In the genomic region with DNA sequence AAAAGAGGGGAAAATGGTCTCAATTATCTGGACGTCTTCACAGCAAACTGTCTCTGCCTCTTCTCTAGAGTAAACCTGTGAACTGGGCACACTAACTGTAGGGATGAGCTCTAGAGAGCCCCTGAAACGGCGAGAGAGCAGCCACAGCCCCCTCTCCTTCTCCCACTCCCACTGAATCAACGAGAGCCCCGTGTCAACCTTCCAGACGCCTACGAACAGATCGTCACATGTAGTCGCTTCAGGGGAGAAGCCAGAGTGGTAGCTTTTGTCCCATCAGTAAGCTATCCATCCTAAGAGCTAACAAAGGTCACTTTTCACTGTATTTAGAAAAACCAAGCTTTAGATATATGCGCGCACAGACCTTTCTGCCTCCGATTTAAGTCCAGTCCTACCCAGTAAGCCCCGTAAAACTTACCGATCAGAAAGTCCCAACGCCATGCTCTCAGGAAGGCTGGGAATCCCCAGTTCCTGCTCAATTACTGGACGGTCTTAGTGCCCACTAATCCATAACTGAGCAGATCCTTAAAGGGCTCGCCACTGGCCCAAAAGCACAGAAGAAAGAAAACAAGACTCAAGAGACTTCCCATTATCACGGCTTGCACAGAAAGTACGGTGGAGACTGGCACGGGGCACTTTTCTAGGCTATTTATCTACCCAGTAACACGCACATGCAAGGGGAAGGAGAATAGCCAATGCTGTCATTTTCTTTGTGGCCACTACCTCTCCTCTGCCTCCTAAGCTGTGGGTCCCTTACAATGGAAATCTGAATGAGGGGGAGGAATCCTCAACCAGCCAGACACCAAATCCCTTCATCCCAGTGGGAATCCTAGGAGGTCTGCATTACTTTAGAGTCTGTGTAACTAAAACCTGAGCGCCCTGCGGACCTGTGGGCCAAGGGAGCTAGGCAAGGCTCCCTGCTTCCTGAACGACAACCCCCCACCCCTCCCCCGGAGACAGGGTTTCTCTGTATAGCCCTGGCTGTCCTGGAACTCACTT, we compare ENCODE assay signal across 8 mouse cellular contexts. TPM values are rescaled to one million over a fixed set of nuclear protein-coding genes. Genes with fewer than 3 reads are reported as not detected.
DNase-seq lines count a peak whose midpoint lies in the region; ATAC-seq and TF ChIP-seq lines count a peak whose summit lies in the region.
"Had no signal": no experiment of that assay in that cellular context is flagged by ENCODE, and none has a peak within 500 bp of the region (broad histone marks: within the 10 kb centered on the region; RNA-seq: fewer than 3 reads in every experiment).

No protein-coding gene starts in this region.

- no peaks in the 10 kb centered on the region for H3K27me3 ChIP-seq in kidney, embryonic 16.5 days (ENCODE audit: insufficient read depth, low read length)
- no peaks in the 10 kb centered on the region for H3K27me3 ChIP-seq in embryonic facial prominence, embryonic 15.5 days
- H3K27me3 ChIP-seq in intestine, postnatal 0 days (replicated peaks; ENCODE audit: control insufficient read depth, insufficient read depth, low read length): no peaks in the 10 kb centered on the region
- no peaks in the 10 kb centered on the region for H3K27me3 ChIP-seq in midbrain, embryonic 15.5 days (replicated peaks)

- no peak for TF ChIP-seq CTCF in intestine, postnatal 0 days (IDR thresholded peaks at IDR 0.05; ENCODE audit: low read depth)

- H3K9ac ChIP-seq in kidney, embryonic 16.5 days (replicated peaks; ENCODE audit: low read length): peak overlapping the region; percentile 27; the same call in 1 of the 2 replicates
- no peak overlapping the region for H3K9ac ChIP-seq in embryonic facial prominence, embryonic 15.5 days
- no peak overlapping the region for H3K9ac ChIP-seq in intestine, postnatal 0 days (ENCODE audit: low read depth, low read length)
- H3K9ac ChIP-seq in midbrain, embryonic 15.5 days: no peak overlapping the region

- no peaks in the 10 kb centered on the region for H3K9me3 ChIP-seq in kidney, embryonic 16.5 days (ENCODE audit: low read length)
- 0 out of 2 replicates have a peak, but pooled peaks cover 3% of the 10 kb centered on the region for H3K9me3 ChIP-seq in embryonic facial prominence, embryonic 15.5 days (replicated peaks)
- no peaks in the 10 kb centered on the region for H3K9me3 ChIP-seq in intestine, postnatal 0 days (ENCODE audit: control insufficient read depth)
- no peaks in the 10 kb centered on the region for H3K9me3 ChIP-seq in midbrain, embryonic 15.5 days

- 23% methylated on average over 25 of the region's 25 CpGs for WGBS in kidney, embryonic 16.5 days
- 28% methylated on average over 25 of the region's 25 CpGs for WGBS in embryonic facial prominence, embryonic 15.5 days
- WGBS in intestine, postnatal 0 days: 47% methylated on average over 25 of the region's 25 CpGs
- WGBS in midbrain, embryonic 15.5 days: 11% methylated on average over 25 of the region's 25 CpGs

- H3K4me3 ChIP-seq in kidney, embryonic 16.5 days (ENCODE audit: low read length): peak overlapping the region; percentile 9
- H3K4me3 ChIP-seq in embryonic facial prominence, embryonic 15.5 days (replicated peaks): 0 out of 2 replicates have a peak overlapping the region, but pooled peaks have one; percentile 4
- H3K4me3 ChIP-seq in intestine, postnatal 0 days (ENCODE audit: low read depth, low read length): no peak overlapping the region
- H3K4me3 ChIP-seq in midbrain, embryonic 15.5 days: no peak overlapping the region

- no peak overlapping the region for H3K27ac ChIP-seq in kidney, embryonic 16.5 days (ENCODE audit: low read length)
- no peak overlapping the region for H3K27ac ChIP-seq in embryonic facial prominence, embryonic 15.5 days (replicated peaks)
- no peak overlapping the region for H3K27ac ChIP-seq in intestine, postnatal 0 days (ENCODE audit: low read depth, low read length)
- no peak overlapping the region for H3K27ac ChIP-seq in midbrain, embryonic 15.5 days

- H3K4me2 ChIP-seq in kidney, embryonic 16.5 days (replicated peaks; ENCODE audit: low read depth, low read length): peak overlapping the region; percentile 31
- no peak overlapping the region for H3K4me2 ChIP-seq in embryonic facial prominence, embryonic 15.5 days (replicated peaks)
- H3K4me2 ChIP-seq in intestine, postnatal 0 days (replicated peaks; ENCODE audit: low read depth): 0 out of 2 replicates have a peak overlapping the region, but pooled peaks have one; percentile 13
- peak overlapping the region; percentile 12 for H3K4me2 ChIP-seq in midbrain, embryonic 15.5 days

- no peak for ATAC-seq in kidney, embryonic 16.5 days (ENCODE audit: low FRiP score, low TSS enrichment)
- no peak for ATAC-seq in embryonic facial prominence, embryonic 15.5 days (ENCODE audit: insufficient number of reproducible peaks, low FRiP score, low TSS enrichment, low read depth)
- ATAC-seq in intestine, postnatal 0 days: no peak
- ATAC-seq in midbrain, embryonic 15.5 days (replicated peaks): no peak

- H3K4me1 ChIP-seq in kidney, embryonic 16.5 days (ENCODE audit: insufficient read depth, low read length): peaks cover 56% of the 10 kb centered on the region
- peaks cover 77% of the 10 kb centered on the region for H3K4me1 ChIP-seq in embryonic facial prominence, embryonic 15.5 days
- H3K4me1 ChIP-seq in intestine, postnatal 0 days (replicated peaks; ENCODE audit: control insufficient read depth, insufficient read depth, low read length): 0 out of 2 replicates have a peak, but pooled peaks cover 7% of the 10 kb centered on the region
- peaks cover 52% of the 10 kb centered on the region for H3K4me1 ChIP-seq in midbrain, embryonic 15.5 days

- no peak for DNase-seq in kidney, adult 8-10 months
- no peak for DNase-seq in cerebellum, postnatal 10 days
- no peak for DNase-seq in spleen, postnatal 36 days (ENCODE audit: low spot score in 2 of 2)
- DNase-seq: gastrocnemius, postnatal 10 days had no signal

- H3K36me3 ChIP-seq in kidney, embryonic 16.5 days (ENCODE audit: insufficient read depth, low read length): 0 out of 2 replicates have a peak, but pooled peaks cover 3% of the 10 kb centered on the region
- no peaks in the 10 kb centered on the region for H3K36me3 ChIP-seq in embryonic facial prominence, embryonic 15.5 days
- H3K36me3 ChIP-seq in intestine, postnatal 0 days (ENCODE audit: control insufficient read depth, insufficient read depth): peaks cover 6% of the 10 kb centered on the region; the same call in 1 of the 2 replicates
- no peaks in the 10 kb centered on the region for H3K36me3 ChIP-seq in midbrain, embryonic 15.5 days (replicated peaks)

RNA-seq across cellular contexts. Expression of a gene that starts 14.7 kb away (rescaled TPM):
- 38.3 and 42.8 TPM in 2 replicates for polyA plus RNA-seq in kidney, embryonic 16.5 days (2015; fragmentation: Nextera tagmentation; extraction: Ambion mirVana)
- polyA plus RNA-seq in embryonic facial prominence, embryonic 15.5 days (2015; fragmentation: Nextera tagmentation; extraction: Ambion mirVana): 56.0 and 61.4 TPM in 2 replicates
- polyA plus RNA-seq in intestine, postnatal 0 days (2015; fragmentation: Nextera tagmentation; extraction: Ambion mirVana): 27.3 and 27.4 TPM in 2 replicates
- 64.4 and 65.9 TPM in 2 replicates for polyA plus RNA-seq in midbrain, embryonic 15.5 days (2015; fragmentation: Nextera tagmentation; extraction: Ambion mirVana)

Comparison
In these comparisons a context has a peak if more than half of its experiments do, and no peak if none do; other contexts are left out.
1. H3K4me3 ChIP-seq: peak in kidney, embryonic 16.5 days (single experiment) and embryonic facial prominence, embryonic 15.5 days (single experiment); none in intestine, postnatal 0 days (single experiment) and midbrain, embryonic 15.5 days (single experiment).